Mouse (Mus musculus) bone marrow macrophage, adult 2 months (primary cell): ENCODE data around the gene Aldoc.

ENCODE experiments used
- CTCF ChIP-seq: IDR thresholded peaks from 2 replicates; pipeline ENCODE4 v1.5.1; 2012; ENCODE audit warnings: low read depth, mild to moderate bottlenecking, low read length, moderate library complexity
- POLR2A ChIP-seq: IDR thresholded peaks from 2 replicates; pipeline ENCODE4 v1.6.1; 2012; ENCODE audit warnings: mild to moderate bottlenecking, low read depth, low read length, borderline replicate concordance

- TF ChIP-seq POLR2A (no peak), CTCF (no peak)
Measured at GRCm38 (mm10) chr11:78300917-78301316, 21.9 kb upstream of the Aldoc start.
